Mouse (Mus musculus): ENCODE results near the gene Slc2a2.

Gene Slc2a2

DNA sequence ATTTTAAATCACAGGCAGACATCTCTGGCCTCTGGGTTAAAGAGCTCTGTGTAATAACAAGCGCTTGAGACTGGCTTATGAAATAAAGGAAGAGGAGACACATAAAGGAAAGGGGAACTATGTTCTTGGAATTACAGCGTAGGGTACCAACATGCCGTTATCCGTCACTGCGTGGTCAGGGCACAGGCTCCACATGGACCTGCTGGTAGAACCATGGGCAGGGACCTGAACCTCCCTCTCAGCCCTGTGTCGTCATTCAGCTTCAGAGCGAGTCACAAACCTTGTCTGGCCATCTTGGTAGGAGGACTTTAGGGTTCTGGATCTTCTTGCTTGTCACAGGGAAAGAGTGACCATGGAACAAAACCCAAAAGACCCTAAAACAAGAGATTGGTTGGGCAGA lies 28.7 kb downstream of the Slc2a2 start:
- DNase-seq (ENCODE audit: low spot score in 2 of 2): no peak

DNA sequence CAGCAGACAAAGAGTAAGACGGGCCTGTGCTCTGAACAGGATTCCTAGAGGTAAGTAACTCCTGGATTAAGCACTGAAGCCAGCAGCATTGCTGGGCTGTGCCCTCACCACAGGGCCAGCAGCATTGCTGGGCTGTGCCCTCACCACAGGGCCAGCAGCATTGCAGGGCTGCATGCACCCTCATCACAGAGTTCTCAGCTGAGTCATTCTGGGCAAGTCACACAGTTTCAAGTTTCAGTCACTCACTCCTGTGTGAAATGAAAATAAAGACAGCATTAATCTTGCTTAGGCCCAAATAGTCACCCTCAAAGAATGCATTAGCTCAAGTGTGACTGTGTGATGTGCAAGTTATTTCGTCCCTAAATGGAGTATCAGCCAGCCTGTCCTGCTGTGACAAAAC lies 37.0 kb downstream of the Slc2a2 start:
- no peak for DNase-seq (ENCODE audit: low spot score in 2 of 2)

DNA sequence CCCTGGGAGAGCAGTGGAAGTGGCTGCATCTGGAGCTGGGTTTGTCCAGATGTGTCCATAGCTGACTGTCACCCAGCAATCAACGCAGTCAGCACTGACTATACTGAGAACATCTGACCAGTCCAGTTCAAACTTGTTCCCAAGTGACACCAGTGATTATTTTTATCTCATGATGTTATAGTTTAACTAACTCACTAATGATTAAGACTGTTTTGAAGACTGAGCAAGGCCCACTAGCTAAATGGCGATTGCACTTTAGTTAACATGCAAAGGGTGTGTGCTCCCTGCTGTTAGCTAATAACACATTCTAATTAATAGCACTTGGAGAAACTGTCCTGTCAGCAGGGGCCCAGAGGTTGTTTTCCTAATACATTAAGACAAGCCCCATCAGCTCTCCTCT lies 39.3 kb downstream of the Slc2a2 start:
- DNase-seq (ENCODE audit: low spot score in 2 of 2): no peak

DNA sequence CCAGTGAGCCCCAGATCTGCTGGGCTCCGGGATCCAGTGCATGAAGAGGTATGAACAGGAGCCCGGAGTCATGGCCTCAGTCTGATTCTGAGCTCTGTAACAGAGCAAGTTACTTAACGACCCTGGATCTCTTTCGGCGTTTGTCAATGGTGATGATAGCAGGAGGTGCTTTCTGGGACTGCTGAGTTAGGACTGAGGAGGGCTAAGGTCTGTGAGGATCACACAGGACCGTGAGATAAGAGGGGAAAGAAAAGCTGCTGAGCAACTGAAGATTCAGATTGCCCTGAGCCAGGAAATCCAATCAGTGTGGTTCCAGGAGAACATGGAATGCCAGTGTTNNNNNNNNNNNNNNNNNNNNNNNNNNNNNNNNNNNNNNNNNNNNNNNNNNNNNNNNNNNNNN lies 42.6 kb downstream of the Slc2a2 start:
- DNase-seq (ENCODE audit: low spot score in 2 of 2): no peak

DNA sequence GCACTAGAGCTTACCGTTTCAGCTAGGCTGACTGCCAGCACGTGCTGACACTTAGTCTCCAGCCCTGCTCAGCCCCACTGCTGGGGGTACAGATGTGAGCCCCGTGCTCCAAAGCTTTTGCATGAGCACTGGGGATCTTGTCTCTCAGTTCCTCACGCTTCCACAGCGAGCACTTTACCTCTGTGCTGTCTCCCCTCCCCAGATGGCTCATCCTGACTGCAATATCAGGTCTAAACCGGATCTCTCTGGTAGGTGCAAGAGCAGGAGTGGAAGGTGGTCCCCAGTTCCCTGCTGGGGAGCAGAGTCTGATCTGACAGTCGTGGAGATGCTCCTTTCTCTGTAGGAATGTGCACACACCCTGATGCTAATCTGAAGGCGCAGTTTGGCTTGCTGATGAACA lies 45.5 kb downstream of the Slc2a2 start:
- no peak for DNase-seq (ENCODE audit: low spot score in 2 of 2)

DNA sequence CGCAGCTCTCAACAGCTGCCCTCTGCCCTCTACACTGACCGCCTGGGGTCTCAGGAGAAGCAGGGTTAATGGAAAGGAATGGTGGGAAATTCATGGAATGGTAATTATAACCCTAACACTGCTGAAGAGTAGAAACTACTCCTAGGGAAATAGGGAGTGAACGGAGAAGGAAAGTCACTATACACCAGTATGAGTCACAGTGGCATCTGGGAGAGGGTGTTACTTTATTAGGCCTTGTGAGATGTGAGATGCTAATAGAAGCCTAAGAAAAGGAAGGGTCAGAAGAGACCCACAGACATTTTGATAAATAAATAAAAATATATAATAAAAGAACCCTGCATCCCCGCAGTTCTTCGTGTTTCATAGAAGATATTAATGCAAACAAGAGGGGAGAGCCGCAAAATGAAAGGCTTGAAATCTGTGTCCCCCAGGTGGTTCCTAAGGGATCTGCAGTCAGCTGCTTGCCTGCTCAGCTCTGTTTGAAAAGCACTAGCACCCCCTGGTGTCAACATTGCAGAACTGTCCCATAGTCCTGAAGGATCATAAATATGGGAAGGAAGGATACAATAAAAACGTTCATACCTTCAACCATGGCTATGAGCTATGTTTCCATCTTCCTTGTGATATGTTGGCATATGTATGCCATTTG lies 48.3 kb downstream of the Slc2a2 start:
- DNase-seq (ENCODE audit: low spot score in 2 of 2): peak; percentile 34 to 56

DNA sequence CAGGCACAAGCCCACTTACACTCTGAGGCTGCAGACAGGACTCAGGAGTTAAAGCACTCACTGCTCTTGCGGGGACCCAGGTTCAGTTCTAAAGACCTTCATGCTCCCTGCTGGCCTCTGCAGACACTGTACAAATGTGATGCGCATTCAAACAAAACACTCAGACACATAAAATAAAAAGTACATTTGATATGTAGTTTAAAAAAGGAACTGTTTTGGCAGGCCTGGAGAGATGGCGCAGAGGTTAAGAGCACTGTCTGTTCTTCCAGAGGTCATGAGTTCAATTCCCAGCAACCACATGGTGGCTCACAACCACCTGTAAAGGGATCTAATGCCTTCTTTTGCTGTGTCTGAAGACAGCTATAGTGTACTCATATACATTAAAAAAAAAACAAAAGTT lies 50.4 kb downstream of the Slc2a2 start:
- DNase-seq (ENCODE audit: low spot score in 2 of 2): no peak

DNA sequence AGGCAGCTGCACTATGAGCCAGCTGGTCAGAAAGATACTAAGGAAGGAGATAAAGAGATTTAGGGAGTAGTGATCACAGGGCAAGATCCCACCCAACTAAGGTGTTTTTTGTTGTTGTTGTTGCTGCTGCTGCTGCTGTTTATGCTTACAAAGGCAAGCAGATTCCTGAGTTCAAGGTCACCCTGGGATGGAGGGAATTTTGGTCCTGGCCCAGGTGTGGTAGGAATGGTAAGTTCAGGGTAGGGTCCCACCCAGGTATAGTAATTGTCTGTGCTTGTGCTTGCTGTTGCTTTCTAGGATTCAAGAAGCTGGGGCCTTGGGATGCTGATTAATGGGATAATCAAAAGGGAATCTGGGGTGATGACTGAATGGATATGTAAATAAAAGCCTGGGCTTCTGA lies 51.3 kb downstream of the Slc2a2 start:
- no peak for DNase-seq (ENCODE audit: low spot score in 2 of 2)

DNA sequence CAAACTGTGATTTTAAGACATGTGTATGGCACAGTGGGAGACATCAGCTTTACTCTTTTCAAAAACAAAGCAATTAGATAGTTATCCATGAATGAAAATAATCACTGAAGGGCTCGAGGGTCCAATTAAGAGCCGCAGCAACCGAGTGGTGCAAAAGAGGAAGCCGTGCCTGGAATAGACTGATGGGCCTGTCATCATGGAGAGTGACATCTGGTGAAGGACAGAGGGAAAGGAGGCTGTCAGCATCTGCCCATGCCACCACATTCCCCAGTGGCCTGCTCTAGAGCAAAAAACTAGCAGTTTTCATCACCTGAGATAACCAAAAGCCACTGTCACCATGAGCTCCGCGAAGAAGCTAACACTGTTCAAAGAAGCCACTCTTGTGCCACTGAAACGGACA lies 57.8 kb downstream of the Slc2a2 start:
- DNase-seq (ENCODE audit: low spot score in 2 of 2): no peak

DNA sequence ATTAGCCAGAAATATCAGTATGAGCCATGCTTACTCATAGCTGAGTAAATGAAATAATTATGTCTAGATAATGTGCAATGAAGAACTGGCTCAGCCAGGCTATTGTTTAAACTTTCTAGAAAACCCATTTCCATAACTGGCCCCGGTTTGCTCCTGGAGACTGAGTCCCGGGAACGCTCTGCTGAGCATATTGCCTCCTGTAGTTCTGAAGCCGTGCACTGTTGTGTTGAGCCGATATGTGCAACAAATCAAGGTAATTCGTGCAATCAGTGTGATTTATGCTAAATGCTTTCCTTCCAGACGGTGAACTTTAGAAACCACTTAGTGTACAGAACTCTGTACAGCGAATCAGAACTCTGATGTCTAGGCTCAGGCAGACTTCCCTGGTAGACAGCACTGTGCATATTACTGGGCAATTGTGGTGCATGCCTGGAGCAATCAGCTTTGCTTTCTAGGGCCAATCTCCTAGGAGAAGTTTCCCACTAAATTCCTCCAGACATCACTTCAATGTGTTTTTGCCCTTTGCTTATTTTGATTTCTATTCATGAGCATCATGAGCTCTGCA lies 63.6 kb downstream of the Slc2a2 start:
- no peak for DNase-seq (ENCODE audit: low spot score in 2 of 2)

DNA sequence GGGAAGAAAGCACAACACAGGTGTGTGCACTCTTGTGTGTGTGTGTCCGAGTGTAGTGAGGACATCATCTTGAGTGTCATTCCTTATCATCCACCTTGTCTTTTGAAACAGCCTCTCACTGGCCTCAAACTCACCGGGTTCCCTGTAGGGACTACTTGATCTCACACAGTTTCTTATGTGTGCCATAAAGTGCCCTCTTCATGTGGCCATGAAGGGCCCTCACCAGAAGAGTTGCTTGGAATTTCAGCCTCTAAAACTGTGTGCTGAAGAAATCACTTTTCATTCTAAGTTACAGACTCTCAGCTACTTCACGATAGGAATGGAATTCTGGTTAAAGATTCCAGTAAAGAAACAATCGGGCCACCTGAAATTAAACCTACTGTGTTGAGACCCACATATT lies 69.2 kb downstream of the Slc2a2 start:
- no peak for DNase-seq (ENCODE audit: low spot score in 2 of 2)

DNA sequence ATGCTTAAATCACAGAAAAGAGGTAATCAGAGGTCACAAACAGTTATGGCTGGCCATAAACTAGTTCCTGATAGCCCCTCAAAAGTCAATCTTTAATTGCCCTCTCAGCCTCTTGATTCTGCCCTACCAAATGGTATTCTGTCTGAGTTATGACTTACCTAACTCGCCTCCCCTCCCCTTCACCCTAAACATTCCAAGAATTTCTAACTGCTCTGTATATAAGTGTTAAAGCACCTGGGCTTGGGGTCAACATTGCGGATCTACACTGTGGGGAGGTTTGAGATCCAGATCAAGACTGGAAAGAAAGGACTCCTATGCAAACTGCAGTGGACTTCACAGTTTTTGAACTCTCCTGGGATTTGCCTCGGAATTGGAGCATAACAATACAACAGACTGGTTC lies 70.5 kb downstream of the Slc2a2 start:
- no peak for DNase-seq (ENCODE audit: low spot score in 2 of 2)

DNA sequence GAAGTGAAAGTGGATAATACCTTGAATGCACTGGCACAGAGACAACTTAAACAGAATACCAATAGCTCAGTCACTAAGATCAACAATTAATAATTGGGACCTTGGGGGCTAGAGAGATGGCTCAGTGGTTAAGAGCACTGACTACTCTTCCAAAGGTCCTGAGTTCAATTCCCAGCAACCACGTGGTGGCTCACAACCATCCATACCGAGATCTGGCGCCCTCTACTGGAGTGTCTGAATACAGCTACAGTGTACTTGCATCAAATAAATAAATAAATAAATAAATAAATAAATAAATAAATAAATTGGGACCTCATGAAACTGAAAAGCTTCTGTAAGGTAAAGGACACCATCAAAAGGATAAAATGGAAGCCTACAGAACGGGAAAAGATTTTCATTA lies 75.2 kb downstream of the Slc2a2 start:
- DNase-seq (ENCODE audit: low spot score in 2 of 2): peak in 1 of 2 experiments; percentile 9

DNA sequence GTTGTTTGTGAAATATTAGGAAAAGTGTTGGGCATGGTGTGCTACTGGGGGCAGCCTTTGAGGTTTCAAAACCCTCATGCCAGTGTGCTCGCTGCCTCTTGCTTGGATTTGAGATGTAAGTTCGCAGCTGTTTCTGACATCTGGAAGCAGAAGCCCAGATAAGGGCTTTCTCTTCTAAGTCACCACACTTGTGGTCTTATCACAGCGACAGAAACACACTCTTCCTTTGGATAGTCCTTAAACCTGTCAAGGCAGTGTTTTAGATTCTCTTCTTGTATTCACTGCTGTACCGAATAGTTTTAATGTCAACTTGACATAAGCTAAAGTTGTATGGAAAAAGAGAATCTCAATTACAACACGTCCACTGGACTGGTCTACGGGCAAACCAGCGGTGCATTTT lies 77.7 kb downstream of the Slc2a2 start:
- DNase-seq (ENCODE audit: low spot score in 2 of 2): no peak

DNA sequence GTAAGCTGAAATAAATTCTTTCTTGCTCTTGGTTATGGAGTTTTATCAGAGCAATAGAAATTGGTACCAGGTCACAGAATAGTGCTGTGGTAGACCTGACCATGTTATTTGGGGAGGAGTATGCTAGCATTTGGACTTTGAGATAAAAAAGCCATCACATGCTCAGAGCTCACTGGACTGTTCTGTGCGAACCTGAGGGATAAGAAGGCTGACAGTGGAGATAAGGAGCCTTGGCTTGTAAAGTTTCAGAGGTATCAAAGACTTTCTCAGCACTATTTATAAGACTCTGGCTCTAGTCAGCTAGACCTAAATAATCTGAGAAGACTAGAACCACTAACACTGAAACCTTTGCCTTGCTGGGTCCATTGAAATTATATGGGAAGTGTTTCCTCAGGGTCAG lies 78.3 kb downstream of the Slc2a2 start:
- no peak for DNase-seq (ENCODE audit: low spot score in 2 of 2)

DNA sequence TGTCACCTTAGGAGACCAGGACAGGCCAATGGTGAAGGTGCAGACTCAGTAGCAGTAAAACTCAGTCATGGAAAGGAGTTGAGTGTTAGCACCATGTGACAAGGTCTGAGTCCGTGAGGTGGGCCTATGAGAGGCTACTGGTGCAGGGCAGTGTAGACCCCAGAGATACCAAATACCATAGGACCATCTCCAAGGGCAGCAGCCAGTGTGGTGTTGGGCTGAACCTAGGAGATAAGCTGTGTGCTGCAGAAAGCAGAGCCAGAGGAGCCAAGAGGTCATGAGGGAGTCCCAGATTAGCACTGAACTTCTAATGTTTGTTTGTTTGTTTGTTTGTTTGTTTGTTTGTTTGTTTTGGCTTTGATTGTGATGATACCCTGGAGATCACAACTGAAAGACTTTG lies 78.8 kb downstream of the Slc2a2 start:
- no peak for DNase-seq (ENCODE audit: low spot score in 2 of 2)

DNA sequence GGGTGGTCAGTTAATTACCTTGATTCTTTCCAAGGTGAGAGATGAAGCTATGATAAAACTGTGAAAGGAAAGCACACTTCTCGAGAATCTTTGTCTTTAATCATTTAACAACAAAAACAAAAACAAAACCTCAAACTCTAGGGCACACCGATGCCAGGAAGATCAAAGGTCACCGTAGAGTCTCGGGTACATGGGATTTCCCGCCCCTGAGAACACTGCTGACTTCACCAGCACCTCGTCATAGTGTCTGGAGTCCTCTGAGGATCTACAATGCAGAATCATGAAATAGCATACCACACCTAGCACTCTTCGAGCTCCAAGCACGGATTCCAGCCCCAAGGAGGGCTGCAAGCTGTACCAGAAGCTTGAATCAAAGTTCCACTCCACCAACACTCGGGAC lies 82.8 kb downstream of the Slc2a2 start:
- no peak for DNase-seq (ENCODE audit: low spot score in 2 of 2)
